Mouse (Mus musculus) CH12.LX (cell line): ENCODE measurements around the gene Cst6.
A peak's percentile ranks its signal among the peaks of the same experiment; 100 is the strongest.

Experiments used
- CTCF ChIP-seq, 2 experiments: IDR thresholded peaks in 1 of 2; conservative IDR thresholded peaks in 1 of 2; 2 replicates each; pipeline ENCODE4 v1.5.1; 2011 to 2012; ENCODE audit warnings: low read depth in 2 of 2, low read length in 2 of 2, improper control_type of control experiment in 1 of 2, inconsistent platforms in 1 of 2, mild to moderate bottlenecking in 1 of 2, moderate library complexity in 1 of 2
- E2F4 ChIP-seq: IDR thresholded peaks from 2 replicates; pipeline ENCODE4 v1.6.1; 2011; ENCODE audit warnings: low read depth, low read length, improper control_type of control experiment; ENCODE audit not compliant: insufficient replicate concordance
- HCFC1 ChIP-seq: IDR thresholded peaks from 2 replicates; pipeline ENCODE4 v1.6.1; 2012; ENCODE audit warnings: low read depth, mild to moderate bottlenecking, inconsistent platforms, low read length, improper control_type of control experiment
- IRF4 ChIP-seq: IDR thresholded peaks from 2 replicates; pipeline ENCODE4 v1.6.1; 2014; ENCODE audit warnings: low read depth, mild to moderate bottlenecking, inconsistent platforms, low read length, improper control_type of control experiment
- POLR2A ChIP-seq: IDR thresholded peaks from 2 replicates; pipeline ENCODE4 v1.6.1; 2011; ENCODE audit warnings: low read depth, mild to moderate bottlenecking, improper control_type of control experiment, low read length
- POLR2AphosphoS2 ChIP-seq: IDR thresholded peaks from 2 replicates; pipeline ENCODE4 v1.6.1; 2011; ENCODE audit warnings: low read depth, low read length, improper control_type of control experiment
- USF1 ChIP-seq: IDR thresholded peaks from 2 replicates; pipeline ENCODE4 v1.6.1; 2014; ENCODE audit warnings: low read depth, mild to moderate bottlenecking, inconsistent platforms, low read length, improper control_type of control experiment

- TF ChIP-seq POLR2AphosphoS2 (no peak), HCFC1 (no peak), CTCF (conservative IDR thresholded peaks at IDR 0.05 in 1 of 2, IDR thresholded peaks at IDR 0.05 in 1 of 2; ENCODE audit: low read depth in 2 of 2, low read length in 2 of 2) (0 out of 4 replicates have a peak, but pooled peaks of 1 of the 2 experiments have one; percentile 2), POLR2A (no peak), IRF4 (no peak), E2F4 (no peak), USF1 (no peak)
Measured at GRCm38 (mm10) chr19:5295736-5296075, 53.7 kb downstream of the Cst6 start.
